Mouse (Mus musculus): ENCODE data around the gene Bicra. TPM values are rescaled to one million over a fixed set of nuclear protein-coding genes. Genes with fewer than 3 reads are reported as not detected.

The Bicra gene
- polyA plus RNA-seq, 1 experiment from 2014 or later: 11.6 TPM

DNA sequence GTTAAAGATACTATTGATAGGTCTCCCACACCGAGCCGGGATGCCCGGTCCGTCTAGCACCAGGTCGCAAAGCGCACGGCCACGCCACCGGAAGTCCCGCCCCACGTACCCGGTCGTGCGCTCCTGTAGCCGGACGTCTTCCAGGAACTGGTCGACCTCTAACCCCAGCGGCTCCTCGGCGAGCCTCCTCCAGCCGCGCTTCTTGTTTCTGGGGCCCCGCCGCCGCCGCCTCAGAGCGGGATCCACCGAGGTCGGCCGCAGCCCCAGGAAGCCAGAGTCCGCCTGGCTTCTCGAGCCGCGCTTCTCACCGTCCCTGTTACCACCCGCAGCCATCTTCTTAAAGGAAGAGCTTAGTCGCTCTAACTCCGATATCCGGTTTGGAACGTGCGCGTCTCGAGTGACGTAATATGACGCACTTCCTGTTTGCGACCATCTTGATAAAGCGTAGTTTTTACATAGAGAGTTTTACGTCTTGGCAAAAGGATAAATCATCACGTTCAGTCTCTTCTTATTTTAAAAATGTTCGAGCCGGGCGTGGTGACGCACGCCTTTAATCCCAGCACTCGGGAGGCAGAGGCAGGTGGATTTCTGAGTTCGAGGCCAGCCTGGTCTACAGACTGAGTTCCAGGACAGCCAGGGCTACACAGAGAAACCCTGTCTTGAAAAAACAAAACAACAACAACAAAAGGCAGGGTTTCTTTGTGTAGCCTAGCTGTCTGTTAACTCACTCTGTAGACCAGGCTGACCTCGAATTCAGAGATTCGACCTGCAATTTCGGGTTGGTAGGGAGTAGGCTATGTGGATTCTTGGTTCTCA is 101.8 kb downstream of the Bicra start, which contains the start of gene Nop53:
Gene Nop53 (minus strand): TSS at position 354 of the 816 bp plus-strand sequence.
- Histone ChIP-seq H3K36me3 (ENCODE audit: control insufficient read depth, insufficient read depth, low read length) (peaks cover 9% of the 10 kb centered on the region; the same call in 1 of the 2 replicates), H3K4me3 (ENCODE audit: low read depth, low read length) (peak within 1 kb of the TSS; percentile 68), H3K4me1 (replicated peaks; ENCODE audit: control insufficient read depth, insufficient read depth, low read length) (no peaks in the 10 kb centered on the region), H3K27ac (ENCODE audit: low read depth, low read length) (peak within 1 kb of the TSS; percentile 84), H3K4me2 (ENCODE audit: low read depth, low read length, severe bottlenecking) (peak within 1 kb of the TSS; percentile 82), H3K9me3 (ENCODE audit: control insufficient read depth, low read length) (no peaks in the 10 kb centered on the region), H3K9ac (ENCODE audit: low read length) (peak within 1 kb of the TSS; percentile 80), H3K27me3 (ENCODE audit: control insufficient read depth, insufficient read depth, low read length) (no peaks in the 10 kb centered on the region)
- 2% methylated on average over 59 of the region's 59 CpGs for WGBS
- peak; percentile 95 for ATAC-seq (replicated peaks; ENCODE audit: low FRiP score)
- DNase-seq (ENCODE audit: low spot score): peak; percentile 94

DNA sequence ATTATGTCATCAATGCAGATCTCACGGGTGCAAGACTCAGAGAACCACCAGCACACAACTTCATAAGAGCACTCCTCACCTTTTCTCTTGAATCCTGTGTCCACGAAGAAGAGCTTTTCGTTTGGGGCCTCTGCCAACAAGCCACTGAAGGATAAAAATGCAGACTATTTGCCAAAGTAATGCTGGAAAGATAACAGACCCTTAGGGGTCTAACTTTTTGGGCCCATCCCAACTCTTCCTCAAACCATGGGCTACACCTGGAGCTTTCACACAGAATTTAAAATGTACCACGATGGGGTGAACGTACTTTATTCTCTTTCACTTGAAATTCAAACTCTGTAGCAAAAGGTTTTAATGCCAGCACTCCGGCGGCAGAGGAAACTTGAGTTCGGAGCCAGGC is 102.5 kb downstream of the Bicra start:
- Histone ChIP-seq H3K36me3 (ENCODE audit: control insufficient read depth, insufficient read depth, low read length) (peaks cover 10% of the 10 kb centered on the region; the same call in 1 of the 2 replicates), H3K27ac (ENCODE audit: low read depth, low read length) (no peak overlapping the region; the same call in 1 of the 2 replicates), H3K4me3 (ENCODE audit: low read depth, low read length) (peak overlapping the region; percentile 68), H3K27me3 (ENCODE audit: control insufficient read depth, insufficient read depth, low read length) (no peaks in the 10 kb centered on the region), H3K4me1 (replicated peaks; ENCODE audit: control insufficient read depth, insufficient read depth, low read length) (no peaks in the 10 kb centered on the region), H3K9me3 (ENCODE audit: control insufficient read depth, low read length) (no peaks in the 10 kb centered on the region), H3K9ac (ENCODE audit: low read length) (peak overlapping the region; percentile 80), H3K4me2 (ENCODE audit: low read depth, low read length, severe bottlenecking) (peak overlapping the region; percentile 82)
- no peak for DNase-seq (ENCODE audit: low spot score)
- ATAC-seq (replicated peaks; ENCODE audit: low FRiP score): no peak
- 12% methylated on average over 8 of the region's 8 CpGs for WGBS

DNA sequence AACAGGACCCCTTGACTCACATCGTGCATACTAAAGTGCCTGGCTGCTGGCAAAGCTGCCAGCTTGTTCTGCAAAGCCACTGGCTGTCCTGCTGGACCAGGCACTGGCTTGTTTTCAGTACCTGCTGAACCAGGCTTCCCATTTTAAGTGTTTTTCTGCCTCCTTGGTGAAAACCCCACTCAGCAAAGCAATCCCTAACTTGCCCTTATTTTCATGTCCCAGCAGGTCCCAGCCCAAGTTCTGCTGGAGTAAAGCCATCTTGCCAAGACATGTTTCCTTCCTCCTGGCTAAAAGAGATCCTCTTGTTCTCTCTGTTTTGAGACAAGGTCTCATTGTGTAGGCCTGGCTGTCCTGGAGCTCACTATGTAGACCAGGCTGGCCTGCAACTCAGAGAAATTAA is 103.4 kb downstream of the Bicra start:
- Histone ChIP-seq H3K4me3 (ENCODE audit: low read depth, low read length) (no peak overlapping the region), H3K27ac (ENCODE audit: low read depth, low read length) (no peak overlapping the region), H3K27me3 (ENCODE audit: control insufficient read depth, insufficient read depth, low read length) (no peaks in the 10 kb centered on the region), H3K9ac (ENCODE audit: low read length) (no peak overlapping the region), H3K4me2 (ENCODE audit: low read depth, low read length, severe bottlenecking) (no peak overlapping the region), H3K36me3 (ENCODE audit: control insufficient read depth, insufficient read depth, low read length) (peaks cover 17% of the 10 kb centered on the region), H3K9me3 (ENCODE audit: control insufficient read depth, low read length) (no peaks in the 10 kb centered on the region), H3K4me1 (replicated peaks; ENCODE audit: control insufficient read depth, insufficient read depth, low read length) (no peaks in the 10 kb centered on the region)
- 92% methylated on average over 1 of the region's 1 CpGs for WGBS
- no peak for ATAC-seq (replicated peaks; ENCODE audit: low FRiP score)
- DNase-seq (ENCODE audit: low spot score): no peak

DNA sequence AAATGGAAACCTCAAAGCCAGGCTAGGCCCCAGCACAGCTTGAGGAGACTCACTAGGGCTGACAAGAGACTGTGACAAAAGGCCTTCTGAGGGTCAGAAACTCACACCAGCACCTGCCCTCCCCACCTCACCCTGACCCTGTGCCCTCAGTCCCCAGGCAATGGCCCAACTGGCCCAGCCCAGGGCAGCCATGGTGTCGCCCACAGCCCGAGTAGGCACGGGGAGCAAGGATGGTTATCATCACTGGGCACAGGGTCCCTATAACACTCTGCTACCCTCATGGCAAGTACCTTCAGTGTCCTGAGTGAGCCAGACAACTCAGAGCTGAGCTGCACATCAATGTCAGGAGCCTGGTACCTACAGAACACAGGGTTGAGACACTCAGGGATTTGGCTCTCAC is 109.1 kb downstream of the Bicra start:
- no peak overlapping the region for H3K9ac ChIP-seq (ENCODE audit: low read length)
- no peak for ATAC-seq (replicated peaks; ENCODE audit: low FRiP score)
- H3K27ac ChIP-seq (ENCODE audit: low read depth, low read length): no peak overlapping the region
- no peaks in the 10 kb centered on the region for H3K27me3 ChIP-seq (ENCODE audit: control insufficient read depth, insufficient read depth, low read length)
- H3K4me3 ChIP-seq (ENCODE audit: low read depth, low read length): no peak overlapping the region
- DNase-seq (ENCODE audit: low spot score): no peak
- no peak overlapping the region for H3K4me2 ChIP-seq (ENCODE audit: low read depth, low read length, severe bottlenecking)
- peaks cover 41% of the 10 kb centered on the region for H3K36me3 ChIP-seq (ENCODE audit: control insufficient read depth, insufficient read depth, low read length)
- no peaks in the 10 kb centered on the region for H3K4me1 ChIP-seq (replicated peaks; ENCODE audit: control insufficient read depth, insufficient read depth, low read length)
- WGBS: 95% methylated on average over 3 of the region's 3 CpGs
- H3K9me3 ChIP-seq (ENCODE audit: control insufficient read depth, low read length): no peaks in the 10 kb centered on the region; the same call in 1 of the 2 replicates

DNA sequence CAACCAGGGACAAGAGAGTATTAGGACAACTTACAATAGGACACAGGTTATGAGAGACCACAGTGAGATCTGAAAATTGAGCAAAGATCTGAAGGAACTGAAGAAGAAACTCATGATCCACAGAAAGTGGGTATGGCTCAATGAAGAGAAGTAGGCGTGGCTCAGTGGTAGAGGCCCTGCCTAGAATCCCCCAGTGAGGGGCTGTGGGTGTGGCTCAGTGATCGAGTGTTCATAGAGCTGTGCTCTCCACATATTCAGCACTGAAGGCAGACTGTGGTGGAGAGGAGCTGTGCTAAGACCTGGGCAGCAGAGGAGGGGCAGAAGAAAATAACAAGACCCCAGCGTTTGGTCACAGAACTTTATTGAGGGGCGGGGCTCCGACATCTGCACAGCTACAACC is 110.2 kb downstream of the Bicra start:
- 94% methylated on average over 5 of the region's 5 CpGs for WGBS
- Histone ChIP-seq H3K9me3 (ENCODE audit: control insufficient read depth, low read length) (no peaks in the 10 kb centered on the region; the same call in 1 of the 2 replicates), H3K9ac (ENCODE audit: low read length) (no peak overlapping the region), H3K4me1 (replicated peaks; ENCODE audit: control insufficient read depth, insufficient read depth, low read length) (no peaks in the 10 kb centered on the region), H3K4me2 (ENCODE audit: low read depth, low read length, severe bottlenecking) (no peak overlapping the region), H3K27me3 (ENCODE audit: control insufficient read depth, insufficient read depth, low read length) (no peaks in the 10 kb centered on the region), H3K36me3 (ENCODE audit: control insufficient read depth, insufficient read depth, low read length) (peaks cover 39% of the 10 kb centered on the region), H3K27ac (ENCODE audit: low read depth, low read length) (no peak overlapping the region), H3K4me3 (ENCODE audit: low read depth, low read length) (no peak overlapping the region)
- ATAC-seq (replicated peaks; ENCODE audit: low FRiP score) (0 out of 2 replicates have a peak, but pooled peaks have one; percentile 12), DNase-seq (ENCODE audit: low spot score) (no peak)

DNA sequence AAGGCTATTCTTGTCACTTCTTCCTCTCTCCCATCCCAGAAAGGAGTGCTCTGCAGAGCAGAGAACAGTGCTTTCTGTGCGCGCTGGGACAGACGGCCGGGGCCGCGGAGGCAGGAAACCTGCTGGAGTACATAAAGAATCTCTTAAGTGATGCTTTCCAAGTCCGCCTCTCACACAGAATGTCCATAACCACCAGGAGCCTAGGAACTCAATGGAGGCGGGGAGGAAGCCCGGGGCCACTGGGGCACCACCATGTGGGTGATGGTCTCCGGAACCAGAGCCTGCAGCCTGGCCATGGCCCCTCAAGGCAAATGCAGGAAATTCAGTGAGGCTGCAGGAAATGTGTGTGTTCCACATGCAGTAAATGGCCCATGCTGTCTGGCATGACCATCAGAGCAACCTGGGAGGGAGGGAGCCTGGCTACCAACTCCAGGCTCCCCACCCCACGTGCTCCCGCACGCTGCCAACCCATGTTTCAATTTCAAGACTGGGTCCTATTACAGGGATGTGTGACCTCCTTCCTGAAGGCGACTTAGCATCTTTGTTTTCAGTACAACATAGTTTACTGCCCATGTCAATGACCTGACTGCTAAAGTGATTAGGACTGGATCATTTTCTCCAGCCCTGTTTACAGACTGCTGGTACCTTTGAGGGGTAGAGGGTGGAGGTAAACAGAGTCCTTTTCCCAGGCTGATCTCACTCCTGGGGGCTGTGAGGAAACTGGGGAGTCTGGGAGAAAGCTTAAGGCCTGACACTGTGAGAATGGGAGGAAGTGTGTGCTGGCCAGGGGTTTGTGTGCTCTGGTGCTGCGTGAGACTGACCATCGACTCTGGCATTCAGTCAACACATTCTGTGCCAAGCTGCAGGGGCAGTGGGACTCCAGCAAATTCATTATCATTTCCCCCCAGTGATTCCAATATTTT is 114.0 kb downstream of the Bicra start:
- Histone ChIP-seq H3K9ac (ENCODE audit: low read length) (no peak overlapping the region), H3K27me3 (ENCODE audit: control insufficient read depth, insufficient read depth, low read length) (no peaks in the 10 kb centered on the region), H3K27ac (ENCODE audit: low read depth, low read length) (no peak overlapping the region), H3K9me3 (ENCODE audit: control insufficient read depth, low read length) (no peaks in the 10 kb centered on the region; the same call in 1 of the 2 replicates), H3K4me1 (replicated peaks; ENCODE audit: control insufficient read depth, insufficient read depth, low read length) (no peaks in the 10 kb centered on the region), H3K4me3 (ENCODE audit: low read depth, low read length) (no peak overlapping the region), H3K36me3 (ENCODE audit: control insufficient read depth, insufficient read depth, low read length) (peaks cover 18% of the 10 kb centered on the region), H3K4me2 (ENCODE audit: low read depth, low read length, severe bottlenecking) (no peak overlapping the region)
- DNase-seq (ENCODE audit: low spot score) (peak; percentile 46), ATAC-seq (replicated peaks; ENCODE audit: low FRiP score) (no peak)
- WGBS: 62% methylated on average over 16 of the region's 16 CpGs

DNA sequence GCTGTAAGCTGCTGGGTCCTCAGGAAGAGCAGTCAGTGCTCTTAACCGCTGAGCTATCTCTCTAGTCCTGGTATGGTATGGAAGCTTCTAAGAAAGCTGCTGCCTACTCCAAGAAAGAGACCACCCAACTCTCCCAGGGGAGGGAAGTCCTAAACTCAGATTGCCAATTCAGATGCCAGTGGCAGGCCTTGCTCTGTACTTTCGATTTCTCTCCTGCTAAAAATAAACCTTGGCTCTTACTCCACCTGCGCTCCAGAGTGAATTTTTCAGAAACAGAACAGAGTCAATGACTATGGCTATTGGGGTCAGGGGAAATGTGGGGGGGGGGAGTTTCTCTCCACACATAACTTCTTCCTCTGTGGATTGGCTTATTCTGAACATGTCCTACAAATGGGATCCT is 116.1 kb downstream of the Bicra start:
- ATAC-seq (replicated peaks; ENCODE audit: low FRiP score) (no peak), DNase-seq (ENCODE audit: low spot score) (no peak)
- no peak overlapping the region for H3K4me3 ChIP-seq (ENCODE audit: low read depth, low read length)
- no peaks in the 10 kb centered on the region for H3K27me3 ChIP-seq (ENCODE audit: control insufficient read depth, insufficient read depth, low read length)
- peaks cover 4% of the 10 kb centered on the region; the same call in 1 of the 2 replicates for H3K36me3 ChIP-seq (ENCODE audit: control insufficient read depth, insufficient read depth, low read length)
- H3K4me2 ChIP-seq (ENCODE audit: low read depth, low read length, severe bottlenecking): no peak overlapping the region
- H3K9me3 ChIP-seq (ENCODE audit: control insufficient read depth, low read length): no peaks in the 10 kb centered on the region; the same call in 1 of the 2 replicates
- H3K4me1 ChIP-seq (replicated peaks; ENCODE audit: control insufficient read depth, insufficient read depth, low read length): no peaks in the 10 kb centered on the region
- no peak overlapping the region for H3K9ac ChIP-seq (ENCODE audit: low read length)
- WGBS: 88% methylated on average over 3 of the region's 3 CpGs
- H3K27ac ChIP-seq (ENCODE audit: low read depth, low read length): no peak overlapping the region

DNA sequence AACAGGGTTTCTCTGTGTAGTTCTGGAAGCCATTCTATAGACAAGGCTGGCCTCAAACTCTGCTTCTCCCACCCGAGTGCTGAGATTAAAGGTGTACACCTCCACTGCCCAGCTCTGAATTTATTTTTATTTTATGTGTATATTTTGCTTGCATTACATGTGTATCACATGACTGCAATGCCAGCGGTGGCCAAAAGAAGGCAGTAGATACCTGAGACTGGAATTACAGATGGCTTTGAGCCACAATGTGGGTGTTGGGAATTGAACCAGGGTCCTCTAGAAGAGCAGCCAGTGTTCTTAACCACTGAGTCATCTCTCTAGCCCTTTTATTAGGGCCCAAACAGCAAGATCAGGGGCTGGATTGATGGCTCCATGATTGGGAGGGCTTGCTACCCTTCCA is 117.2 kb downstream of the Bicra start:
- Histone ChIP-seq H3K9ac (ENCODE audit: low read length) (no peak overlapping the region), H3K27ac (ENCODE audit: low read depth, low read length) (no peak overlapping the region), H3K27me3 (ENCODE audit: control insufficient read depth, insufficient read depth, low read length) (no peaks in the 10 kb centered on the region), H3K36me3 (ENCODE audit: control insufficient read depth, insufficient read depth, low read length) (no peaks in the 10 kb centered on the region), H3K4me1 (replicated peaks; ENCODE audit: control insufficient read depth, insufficient read depth, low read length) (no peaks in the 10 kb centered on the region), H3K4me2 (ENCODE audit: low read depth, low read length, severe bottlenecking) (no peak overlapping the region), H3K4me3 (ENCODE audit: low read depth, low read length) (no peak overlapping the region), H3K9me3 (ENCODE audit: control insufficient read depth, low read length) (no peaks in the 10 kb centered on the region; the same call in 1 of the 2 replicates)
- ATAC-seq (replicated peaks; ENCODE audit: low FRiP score): no peak
- 69% methylated on average over 2 of the region's 2 CpGs for WGBS
- DNase-seq (ENCODE audit: low spot score): no peak

Measured in forebrain, embryonic 11.5 days (tissue).